Mouse (Mus musculus) testis, adult 2 months (tissue): ENCODE data around the gene Rbm28.
A peak's percentile ranks its signal among the peaks of the same experiment; 100 is the strongest.

Experiments used
- CTCF ChIP-seq: fragments of 200-500 bp; IDR thresholded peaks from 2 replicates; pipeline ENCODE4 v1.5.1; 2012; ENCODE audit warnings: low read depth, mild to moderate bottlenecking, inconsistent platforms, low read length, moderate library complexity; ENCODE audit not compliant: control insufficient read depth, insufficient read depth, insufficient replicate concordance
- POLR2A ChIP-seq: fragments of 200-500 bp; IDR thresholded peaks from 2 replicates; pipeline ENCODE4 v1.6.1; 2012; ENCODE audit warnings: low read depth, mild to moderate bottlenecking, inconsistent platforms, low read length, moderate library complexity; ENCODE audit not compliant: control insufficient read depth

- TF ChIP-seq CTCF (0 out of 2 replicates have a peak, but pooled peaks have one; percentile 11), POLR2A (no peak)
These were observed 71.9 kb downstream of the Rbm28 start for GRCm38 (mm10) chr6:29092904-29093303.
